Mouse (Mus musculus): ENCODE results near the gene Zc3h14. TPM values are rescaled to one million over a fixed set of nuclear protein-coding genes. Genes with fewer than 3 reads are reported as not detected.
A peak's percentile ranks its signal among the peaks of the same experiment; 100 is the strongest.

Gene Zc3h14
- polyA plus RNA-seq, 1 experiment from 2014 or later: 95.0 TPM

DNA sequence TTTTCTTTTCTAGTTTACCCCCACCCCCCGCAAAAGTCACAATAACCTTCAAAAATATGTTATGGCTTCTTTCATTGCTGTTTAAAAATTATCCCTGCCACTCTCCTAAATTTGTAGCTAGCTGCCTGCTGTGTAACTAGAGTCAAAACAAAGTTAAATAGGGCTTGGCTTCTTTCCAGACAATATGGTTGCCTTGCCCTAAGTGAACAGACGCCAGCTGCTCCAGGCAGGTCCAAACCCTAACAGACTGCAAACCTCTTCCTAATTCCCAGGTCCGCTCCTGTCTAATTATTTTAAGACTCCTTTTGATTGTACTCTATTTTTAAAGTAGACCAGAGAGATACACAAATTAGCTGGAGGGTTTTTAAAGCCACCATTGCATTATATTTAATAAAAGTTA is 26.1 kb upstream of the Zc3h14 start:
- H3K9ac ChIP-seq (ENCODE audit: low read depth, low read length): no peak overlapping the region
- peaks cover 11% of the 10 kb centered on the region for H3K4me1 ChIP-seq (ENCODE audit: control insufficient read depth, insufficient read depth, low read depth, low read length)
- H3K27me3 ChIP-seq (replicated peaks; ENCODE audit: control insufficient read depth, insufficient read depth, low read length): no peaks in the 10 kb centered on the region
- H3K27ac ChIP-seq (ENCODE audit: low read depth, low read length): no peak overlapping the region
- ATAC-seq: peak; percentile 72
- no peaks in the 10 kb centered on the region for H3K36me3 ChIP-seq (ENCODE audit: control insufficient read depth, insufficient read depth, low read length)
- no peak overlapping the region for H3K4me3 ChIP-seq (ENCODE audit: low read length)
- no peaks in the 10 kb centered on the region for H3K9me3 ChIP-seq (ENCODE audit: control insufficient read depth, low read length)
- peak overlapping the region; percentile 15; the same call in 1 of the 2 replicates for H3K4me2 ChIP-seq (ENCODE audit: low read length)
- WGBS: 39% methylated on average over 3 of the region's 3 CpGs

DNA sequence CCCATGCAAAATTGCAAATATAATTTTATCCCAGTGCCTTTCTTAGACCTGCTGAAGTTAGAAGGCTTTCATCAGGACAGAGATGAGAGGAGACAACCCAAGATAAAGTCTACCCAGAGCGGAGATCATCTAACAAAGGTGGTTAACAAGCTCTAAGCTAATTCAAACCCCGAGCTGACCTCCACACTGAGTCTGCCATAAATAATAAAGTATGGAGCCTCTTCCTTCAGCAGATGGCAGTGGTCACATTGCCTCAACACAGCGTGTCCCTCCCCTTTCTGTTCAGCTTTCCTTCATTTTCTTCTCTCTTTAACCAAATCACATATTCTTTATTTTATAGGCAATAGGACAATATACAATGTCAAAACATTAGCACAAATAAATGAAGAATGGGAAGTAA is 25.7 kb upstream of the Zc3h14 start:
- 62% methylated on average over 3 of the region's 3 CpGs for WGBS
- ATAC-seq: peak; percentile 45; the same call in 1 of the 2 replicates
- H3K36me3 ChIP-seq (ENCODE audit: control insufficient read depth, insufficient read depth, low read length): no peaks in the 10 kb centered on the region
- H3K27me3 ChIP-seq (replicated peaks; ENCODE audit: control insufficient read depth, insufficient read depth, low read length): no peaks in the 10 kb centered on the region
- peaks cover 11% of the 10 kb centered on the region for H3K4me1 ChIP-seq (ENCODE audit: control insufficient read depth, insufficient read depth, low read depth, low read length)
- no peaks in the 10 kb centered on the region for H3K9me3 ChIP-seq (ENCODE audit: control insufficient read depth, low read length)
- 0 out of 2 replicates have a peak overlapping the region, but pooled peaks have one; percentile 12 for H3K27ac ChIP-seq (ENCODE audit: low read depth, low read length)
- H3K4me2 ChIP-seq (ENCODE audit: low read length): peak overlapping the region; percentile 15; the same call in 1 of the 2 replicates
- H3K4me3 ChIP-seq (ENCODE audit: low read length): no peak overlapping the region
- no peak overlapping the region for H3K9ac ChIP-seq (ENCODE audit: low read depth, low read length)

DNA sequence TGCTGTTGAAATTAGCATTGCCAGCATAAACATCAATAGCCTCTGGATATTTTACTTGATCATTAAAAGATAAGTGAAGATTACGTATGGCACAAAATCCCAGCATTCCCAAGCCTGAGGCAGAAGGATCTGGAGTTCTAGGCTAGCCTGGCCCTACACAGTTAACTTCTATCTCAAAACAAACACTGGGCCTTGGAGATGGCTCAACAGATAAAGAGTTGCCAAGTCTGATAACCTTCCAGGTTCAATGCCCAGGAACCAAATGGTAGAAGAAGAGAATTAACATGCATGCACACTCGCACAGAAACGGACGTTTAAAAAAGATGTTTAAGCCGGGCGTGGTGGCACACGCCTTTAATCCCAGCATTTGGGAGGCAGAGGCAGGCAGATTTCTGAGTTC is 22.5 kb upstream of the Zc3h14 start:
- no peak for ATAC-seq
- Histone ChIP-seq H3K36me3 (ENCODE audit: control insufficient read depth, insufficient read depth, low read length) (no peaks in the 10 kb centered on the region), H3K4me1 (ENCODE audit: control insufficient read depth, insufficient read depth, low read depth, low read length) (peaks cover 11% of the 10 kb centered on the region), H3K9ac (ENCODE audit: low read depth, low read length) (no peak overlapping the region), H3K4me3 (ENCODE audit: low read length) (no peak overlapping the region), H3K9me3 (ENCODE audit: control insufficient read depth, low read length) (no peaks in the 10 kb centered on the region), H3K27ac (ENCODE audit: low read depth, low read length) (no peak overlapping the region), H3K4me2 (ENCODE audit: low read length) (no peak overlapping the region), H3K27me3 (replicated peaks; ENCODE audit: control insufficient read depth, insufficient read depth, low read length) (no peaks in the 10 kb centered on the region)
- WGBS: 96% methylated on average over 7 of the region's 7 CpGs

DNA sequence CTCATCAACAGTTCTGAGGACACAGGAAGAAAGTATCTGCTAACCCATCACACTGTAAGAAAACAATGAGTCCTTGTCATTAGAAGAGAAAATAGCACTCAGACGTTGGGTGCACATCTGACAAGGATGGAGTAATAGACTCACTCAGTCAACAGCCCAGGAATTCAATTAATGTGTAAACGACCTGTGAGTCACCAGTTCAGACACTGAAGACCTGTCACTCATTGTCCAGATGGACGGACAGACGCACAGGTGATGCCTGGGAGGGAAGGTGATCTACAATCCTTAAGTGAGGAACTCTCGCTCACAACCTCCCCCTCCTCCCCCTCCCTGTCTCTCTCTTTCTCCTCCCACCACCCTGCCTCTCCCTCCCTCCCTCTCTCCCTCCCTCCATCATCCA is 21.8 kb upstream of the Zc3h14 start:
- WGBS: 75% methylated on average over 5 of the region's 5 CpGs
- Histone ChIP-seq H3K9ac (ENCODE audit: low read depth, low read length) (no peak overlapping the region), H3K4me3 (ENCODE audit: low read length) (no peak overlapping the region), H3K4me1 (ENCODE audit: control insufficient read depth, insufficient read depth, low read depth, low read length) (peaks cover 10% of the 10 kb centered on the region), H3K36me3 (ENCODE audit: control insufficient read depth, insufficient read depth, low read length) (no peaks in the 10 kb centered on the region), H3K4me2 (ENCODE audit: low read length) (no peak overlapping the region), H3K27me3 (replicated peaks; ENCODE audit: control insufficient read depth, insufficient read depth, low read length) (no peaks in the 10 kb centered on the region), H3K27ac (ENCODE audit: low read depth, low read length) (no peak overlapping the region), H3K9me3 (ENCODE audit: control insufficient read depth, low read length) (no peaks in the 10 kb centered on the region)
- ATAC-seq: no peak

DNA sequence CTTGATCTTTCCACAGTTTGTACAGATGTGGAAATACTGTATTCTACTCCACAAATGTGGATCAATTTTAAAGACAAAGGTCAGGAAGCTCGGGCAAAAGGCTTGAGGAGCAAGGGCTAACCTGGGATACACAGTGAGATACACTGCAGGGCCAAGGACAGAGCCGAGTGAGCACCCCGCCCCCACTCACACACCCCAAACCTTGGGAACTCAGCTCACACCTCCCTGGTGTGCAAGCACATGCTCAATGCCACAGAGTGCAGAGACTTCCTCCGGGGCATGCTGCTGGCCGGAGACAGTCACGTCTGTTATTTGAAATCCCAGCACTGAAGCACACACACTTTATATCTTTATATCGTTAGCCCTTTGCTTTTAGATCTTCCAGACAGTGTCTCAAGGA is 20.7 kb upstream of the Zc3h14 start:
- 87% methylated on average over 7 of the region's 7 CpGs for WGBS
- H3K9me3 ChIP-seq (ENCODE audit: control insufficient read depth, low read length): no peaks in the 10 kb centered on the region
- no peak overlapping the region for H3K4me2 ChIP-seq (ENCODE audit: low read length)
- H3K4me1 ChIP-seq (ENCODE audit: control insufficient read depth, insufficient read depth, low read depth, low read length): peaks cover 3% of the 10 kb centered on the region
- no peak overlapping the region for H3K9ac ChIP-seq (ENCODE audit: low read depth, low read length)
- H3K27ac ChIP-seq (ENCODE audit: low read depth, low read length): no peak overlapping the region
- H3K36me3 ChIP-seq (ENCODE audit: control insufficient read depth, insufficient read depth, low read length): no peaks in the 10 kb centered on the region
- no peak overlapping the region for H3K4me3 ChIP-seq (ENCODE audit: low read length)
- no peak for ATAC-seq
- H3K27me3 ChIP-seq (replicated peaks; ENCODE audit: control insufficient read depth, insufficient read depth, low read length): no peaks in the 10 kb centered on the region

DNA sequence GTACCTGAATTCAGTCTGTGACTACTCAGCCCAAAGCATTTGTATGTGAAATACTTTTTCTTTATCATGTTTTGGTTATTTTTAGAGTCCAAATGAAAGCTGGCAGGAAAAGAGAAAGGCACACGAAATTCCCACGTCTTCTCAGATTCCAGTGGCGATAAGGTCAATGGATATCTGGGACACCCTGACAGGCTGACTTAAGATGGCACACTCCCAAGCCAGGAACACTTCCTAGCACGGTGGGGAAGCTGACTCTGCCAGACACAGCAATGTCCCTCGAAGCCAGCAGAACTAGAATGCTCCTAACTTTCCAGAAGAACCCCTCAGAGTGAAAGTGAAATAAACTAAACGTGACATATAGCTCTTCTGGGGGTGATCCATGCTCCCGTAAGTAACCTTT is 19.6 kb upstream of the Zc3h14 start:
- Histone ChIP-seq H3K36me3 (ENCODE audit: control insufficient read depth, insufficient read depth, low read length) (no peaks in the 10 kb centered on the region), H3K9me3 (ENCODE audit: control insufficient read depth, low read length) (no peaks in the 10 kb centered on the region), H3K4me3 (ENCODE audit: low read length) (no peak overlapping the region), H3K27ac (ENCODE audit: low read depth, low read length) (no peak overlapping the region), H3K4me1 (ENCODE audit: control insufficient read depth, insufficient read depth, low read depth, low read length) (no peaks in the 10 kb centered on the region), H3K4me2 (ENCODE audit: low read length) (no peak overlapping the region), H3K9ac (ENCODE audit: low read depth, low read length) (no peak overlapping the region), H3K27me3 (replicated peaks; ENCODE audit: control insufficient read depth, insufficient read depth, low read length) (no peaks in the 10 kb centered on the region)
- WGBS: 78% methylated on average over 7 of the region's 7 CpGs
- no peak for ATAC-seq

DNA sequence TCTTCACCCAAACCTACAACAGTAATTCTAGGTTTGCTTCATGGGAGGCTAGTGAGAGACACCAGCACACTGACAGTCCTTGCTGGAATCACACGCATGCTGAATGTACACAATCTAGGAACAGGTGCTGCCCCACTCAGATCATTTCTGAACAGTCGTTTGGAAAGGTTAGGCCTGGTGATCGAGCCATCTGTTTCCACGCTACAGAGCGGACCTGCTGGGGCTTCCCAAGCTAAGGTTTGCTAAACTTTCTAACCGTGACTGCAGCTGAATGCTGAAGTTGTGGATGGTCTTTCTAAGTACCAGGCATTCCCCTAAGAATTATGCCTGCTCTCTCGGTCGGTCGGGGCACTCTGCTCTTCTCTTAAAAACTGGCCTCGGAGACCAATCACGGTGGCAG is 16.1 kb upstream of the Zc3h14 start:
- ATAC-seq: no peak
- WGBS: 81% methylated on average over 11 of the region's 11 CpGs
- no peaks in the 10 kb centered on the region for H3K36me3 ChIP-seq (ENCODE audit: control insufficient read depth, insufficient read depth, low read length)
- H3K4me1 ChIP-seq (ENCODE audit: control insufficient read depth, insufficient read depth, low read depth, low read length): peaks cover 15% of the 10 kb centered on the region
- H3K4me3 ChIP-seq (ENCODE audit: low read length): no peak overlapping the region
- no peak overlapping the region for H3K27ac ChIP-seq (ENCODE audit: low read depth, low read length)
- no peaks in the 10 kb centered on the region for H3K27me3 ChIP-seq (replicated peaks; ENCODE audit: control insufficient read depth, insufficient read depth, low read length)
- no peaks in the 10 kb centered on the region for H3K9me3 ChIP-seq (ENCODE audit: control insufficient read depth, low read length)
- H3K9ac ChIP-seq (ENCODE audit: low read depth, low read length): no peak overlapping the region
- no peak overlapping the region for H3K4me2 ChIP-seq (ENCODE audit: low read length)

DNA sequence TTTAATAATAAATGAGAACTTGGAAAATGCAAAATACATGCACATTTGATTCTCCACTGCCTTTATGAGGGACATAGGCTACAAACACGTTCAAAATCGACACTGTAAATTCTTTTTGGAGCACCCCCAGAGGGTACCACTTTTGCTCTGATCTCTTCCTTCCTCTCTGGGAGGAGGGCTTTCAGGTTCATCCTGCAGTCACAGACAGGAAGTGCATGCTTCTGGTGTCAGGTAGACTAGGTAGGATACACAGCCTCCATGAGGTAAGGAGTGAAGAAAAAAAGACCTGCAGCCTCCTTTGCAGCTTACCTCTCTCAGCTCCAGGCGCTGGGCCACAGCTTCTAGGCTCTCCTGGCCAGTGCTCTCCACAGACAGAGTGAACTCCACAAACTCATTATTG is 13.6 kb upstream of the Zc3h14 start:
- ATAC-seq: no peak
- peak overlapping the region; percentile 81 for H3K9ac ChIP-seq (ENCODE audit: low read depth, low read length)
- H3K4me2 ChIP-seq (ENCODE audit: low read length): peak overlapping the region; percentile 73
- WGBS: 70% methylated on average over 3 of the region's 3 CpGs
- H3K36me3 ChIP-seq (ENCODE audit: control insufficient read depth, insufficient read depth, low read length): no peaks in the 10 kb centered on the region
- H3K27me3 ChIP-seq (replicated peaks; ENCODE audit: control insufficient read depth, insufficient read depth, low read length): no peaks in the 10 kb centered on the region
- no peaks in the 10 kb centered on the region for H3K9me3 ChIP-seq (ENCODE audit: control insufficient read depth, low read length)
- H3K27ac ChIP-seq (ENCODE audit: low read depth, low read length): no peak overlapping the region
- H3K4me1 ChIP-seq (ENCODE audit: control insufficient read depth, insufficient read depth, low read depth, low read length): peaks cover 20% of the 10 kb centered on the region
- peak overlapping the region; percentile 77 for H3K4me3 ChIP-seq (ENCODE audit: low read length)

DNA sequence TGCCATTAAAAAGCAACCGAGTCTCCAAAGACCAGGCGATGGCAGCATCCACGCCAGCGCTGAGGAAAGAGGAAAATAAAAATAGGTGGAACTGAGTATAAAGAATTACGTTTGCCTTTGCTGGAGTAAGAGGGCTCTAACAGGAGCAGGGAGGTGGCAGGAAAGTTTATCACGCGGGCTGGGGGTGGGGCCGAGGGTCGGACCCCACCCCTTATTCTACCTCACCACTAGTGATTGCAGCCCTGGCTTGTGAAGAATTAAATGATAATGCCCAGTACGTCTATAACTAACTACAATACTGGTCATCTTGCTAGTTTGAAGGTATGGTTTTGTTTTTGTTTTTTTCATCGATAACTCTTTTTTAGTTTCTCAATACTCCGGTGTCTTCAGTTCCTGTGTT is 13.0 kb upstream of the Zc3h14 start:
- Histone ChIP-seq H3K27me3 (replicated peaks; ENCODE audit: control insufficient read depth, insufficient read depth, low read length) (0 out of 2 replicates have a peak, but pooled peaks cover 2% of the 10 kb centered on the region), H3K27ac (ENCODE audit: low read depth, low read length) (no peak overlapping the region; the same call in 1 of the 2 replicates), H3K9ac (ENCODE audit: low read depth, low read length) (peak overlapping the region; percentile 81), H3K9me3 (ENCODE audit: control insufficient read depth, low read length) (no peaks in the 10 kb centered on the region), H3K4me1 (ENCODE audit: control insufficient read depth, insufficient read depth, low read depth, low read length) (peaks cover 20% of the 10 kb centered on the region), H3K4me2 (ENCODE audit: low read length) (peak overlapping the region; percentile 73), H3K36me3 (ENCODE audit: control insufficient read depth, insufficient read depth, low read length) (no peaks in the 10 kb centered on the region), H3K4me3 (ENCODE audit: low read length) (peak overlapping the region; percentile 77)
- ATAC-seq: no peak; the same call in 1 of the 2 replicates
- WGBS: 11% methylated on average over 12 of the region's 12 CpGs

Measured in hindbrain, embryonic 16.5 days (tissue).